Mouse (Mus musculus): Measurements from ENCODE around the gene Gatb.

GRCm38 (mm10) chr3:85644814-85645213 lies 70.9 kb downstream of the Gatb start:
- no peak for TF ChIP-seq CTCF (IDR thresholded peaks at IDR 0.05; ENCODE audit: control insufficient read depth, insufficient read depth, low read length)
- TF ChIP-seq POLR2A (IDR thresholded peaks at IDR 0.05; ENCODE audit: borderline replicate concordance, control insufficient read depth, low read depth, low read length) = no peak

Measured in bone marrow, adult 2 months (tissue).